Mouse (Mus musculus): ENCODE measurements around the gene Tbce.
"Not testable (repeated sequence)": the region's sequence is repeated elsewhere in the genome, so short reads cannot be mapped to it uniquely, and the experiment has no call there.

Tbce gene

DNA sequence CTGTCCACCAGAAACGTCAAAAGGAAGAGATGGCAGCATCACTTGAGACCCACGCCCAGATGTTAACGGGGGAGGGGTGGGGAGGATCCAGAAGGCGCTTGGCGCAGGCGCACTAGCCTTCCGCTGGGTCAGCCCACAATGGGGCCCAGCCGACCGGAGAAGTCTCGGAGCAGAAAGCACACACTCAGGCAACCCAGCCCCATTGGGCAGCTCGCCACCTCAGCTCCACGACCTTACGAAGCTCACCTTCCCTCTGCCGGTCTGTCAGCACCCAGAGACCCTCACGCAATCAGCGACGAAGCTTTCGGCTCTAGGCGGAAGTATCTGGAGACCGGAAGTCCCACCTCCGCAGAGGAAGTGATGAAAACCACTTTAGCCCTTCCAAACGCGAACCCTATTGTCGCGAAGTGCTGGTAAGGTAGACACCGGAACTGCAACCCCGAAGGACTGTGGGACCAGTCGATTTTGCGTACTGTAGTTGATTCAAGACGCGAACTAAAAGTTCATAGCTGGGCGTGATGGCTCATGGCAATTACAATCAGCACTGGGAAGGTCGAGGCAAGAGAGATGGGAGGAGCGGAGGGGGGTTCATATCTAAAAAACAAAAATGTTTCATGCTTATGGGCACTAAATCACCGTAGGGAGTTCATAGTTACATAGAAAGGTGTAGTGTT, at the start of gene Tbce:
Gene Tbce (minus strand): TSS at position 347 of the 674 bp plus-strand sequence.
- peak; percentile 92 for DNase-seq (ENCODE audit: low read depth)

DNA sequence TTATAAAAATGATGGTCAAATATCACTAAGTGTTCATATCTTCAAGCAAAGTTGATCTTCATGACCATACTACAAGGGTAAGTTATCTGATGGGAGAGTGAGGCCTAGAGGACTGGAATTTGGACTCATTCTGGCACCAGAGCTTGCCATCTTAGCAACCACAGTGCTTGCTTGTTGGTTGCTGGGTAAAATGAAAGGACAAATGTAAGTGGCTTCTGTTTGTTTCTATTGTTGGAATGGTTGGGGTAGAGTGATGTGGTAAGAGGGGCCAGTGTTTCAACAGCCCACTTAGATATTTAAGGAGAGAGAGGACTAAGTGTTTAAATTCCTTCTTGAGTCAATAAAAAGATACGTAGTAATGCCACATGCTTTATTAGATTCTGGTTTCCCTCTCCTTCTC, 49.2 kb upstream of the Tbce start:
- no peak for DNase-seq (ENCODE audit: low read depth)

DNA sequence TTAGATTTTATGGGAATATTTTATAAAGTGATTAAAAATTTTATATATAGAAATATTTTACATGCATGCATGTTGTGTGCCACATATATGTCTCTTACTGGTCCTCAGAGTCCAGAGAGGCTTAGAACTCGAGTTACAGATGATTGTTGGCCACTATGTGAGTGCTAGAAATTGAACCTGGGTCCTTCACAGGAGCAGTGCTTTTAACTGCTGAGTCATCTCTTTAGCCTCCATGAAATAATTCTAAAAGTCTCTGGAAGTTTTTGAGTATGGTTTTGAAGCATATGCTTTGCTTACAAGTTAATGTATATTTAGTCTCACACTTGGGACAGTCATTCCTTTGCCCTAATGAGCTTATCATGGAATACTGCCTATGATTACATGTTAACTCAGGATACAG, 35.9 kb upstream of the Tbce start:
- no peak for DNase-seq (ENCODE audit: low read depth)

DNA sequence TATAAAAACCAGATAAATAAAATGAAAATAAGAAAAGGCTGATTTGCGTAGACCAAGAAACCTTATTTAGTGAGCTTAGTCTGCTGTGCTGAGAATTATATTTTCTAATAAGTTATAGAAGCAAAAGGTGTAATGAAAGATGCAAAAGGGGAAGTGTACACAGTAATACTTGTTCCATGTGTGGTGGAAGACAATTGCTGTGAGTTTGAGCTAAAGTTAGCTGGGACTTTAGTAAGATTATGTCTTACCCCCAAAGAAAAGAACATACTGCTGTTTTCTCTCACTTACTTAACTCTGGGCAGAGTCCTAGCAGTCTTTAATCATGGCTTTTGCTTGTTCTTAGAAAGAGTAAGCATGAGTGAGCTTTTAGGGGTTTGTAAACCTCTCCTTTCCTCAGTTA, 34.9 kb upstream of the Tbce start:
- DNase-seq (ENCODE audit: low read depth), result no peak

DNA sequence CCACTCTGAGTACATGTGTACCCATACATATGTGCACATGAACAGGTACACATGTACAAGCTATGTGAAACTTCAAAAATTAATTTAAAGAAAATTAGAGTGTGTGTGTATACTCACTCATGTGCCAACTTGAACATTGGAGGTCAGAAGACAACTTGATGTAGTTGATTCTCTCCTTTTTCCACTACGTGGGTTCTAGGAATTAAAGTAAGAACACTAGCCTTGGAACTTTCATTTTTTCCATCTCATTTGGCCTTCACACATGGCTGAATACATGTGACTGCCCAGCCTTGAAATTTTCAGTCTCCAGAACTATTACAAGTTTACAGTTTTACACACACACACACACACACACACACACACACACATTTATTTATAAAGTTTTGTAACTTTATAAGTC, 29.9 kb upstream of the Tbce start:
- no peak for DNase-seq (ENCODE audit: low read depth)

DNA sequence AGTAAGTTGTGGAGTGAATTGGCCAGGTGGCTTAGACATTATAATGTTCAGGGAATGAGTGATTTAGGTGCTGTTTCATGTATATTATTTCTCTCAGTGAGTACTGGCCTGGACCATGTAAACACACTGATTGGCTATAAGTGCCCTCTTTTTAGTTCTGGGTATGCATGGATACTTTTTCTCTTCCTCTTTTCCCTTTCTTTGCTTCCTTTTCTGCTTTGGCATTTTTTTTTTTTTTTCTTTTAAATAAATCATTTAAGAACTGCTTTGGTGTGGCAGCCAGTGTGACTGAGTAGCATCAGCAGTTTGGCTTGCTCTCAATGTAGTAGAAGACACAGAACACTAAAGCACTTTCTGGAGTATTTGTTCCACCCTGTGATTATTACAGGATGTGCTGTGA, 28.6 kb upstream of the Tbce start:
- DNase-seq (ENCODE audit: low read depth), result no peak

DNA sequence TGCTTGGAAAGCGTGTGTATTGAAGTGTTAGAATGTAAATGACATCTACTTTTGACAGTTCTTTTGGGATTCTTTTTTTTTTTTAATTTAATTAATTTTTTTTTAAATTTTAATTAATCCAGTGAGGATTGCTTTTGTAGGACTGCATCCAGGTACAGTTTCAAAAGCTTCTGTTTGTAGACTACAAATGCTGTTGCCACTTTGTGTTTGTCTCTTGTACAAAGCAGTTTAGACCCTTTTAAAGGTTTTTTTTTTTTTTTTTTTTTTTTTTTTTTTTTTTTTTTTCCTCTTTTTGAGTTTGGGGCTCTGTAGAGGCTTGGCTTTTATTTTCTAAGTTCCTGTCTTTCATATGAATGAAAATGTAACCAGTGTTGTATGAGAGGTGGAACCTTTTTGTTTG, 26.3 kb upstream of the Tbce start:
- DNase-seq (ENCODE audit: low read depth), result no peak

DNA sequence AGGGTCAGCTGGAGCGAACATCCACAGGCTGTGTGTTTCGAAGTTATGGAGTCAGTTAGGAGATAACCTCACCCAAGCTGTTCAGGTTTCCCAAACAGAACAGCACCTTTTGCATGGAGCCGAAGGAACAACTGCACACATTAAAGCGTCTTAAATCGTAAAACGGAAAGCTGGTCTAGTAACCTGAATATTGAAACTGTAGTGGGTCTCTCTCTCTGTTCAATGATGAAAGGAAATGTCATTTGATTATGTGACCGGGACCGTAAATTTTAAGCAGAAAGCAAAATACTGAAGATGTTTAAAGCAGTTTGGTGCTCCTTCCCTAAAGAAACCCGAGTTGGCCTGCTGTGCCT, 25.6 kb upstream of the Tbce start:
- DNase-seq (ENCODE audit: low read depth), result peak; percentile 35

DNA sequence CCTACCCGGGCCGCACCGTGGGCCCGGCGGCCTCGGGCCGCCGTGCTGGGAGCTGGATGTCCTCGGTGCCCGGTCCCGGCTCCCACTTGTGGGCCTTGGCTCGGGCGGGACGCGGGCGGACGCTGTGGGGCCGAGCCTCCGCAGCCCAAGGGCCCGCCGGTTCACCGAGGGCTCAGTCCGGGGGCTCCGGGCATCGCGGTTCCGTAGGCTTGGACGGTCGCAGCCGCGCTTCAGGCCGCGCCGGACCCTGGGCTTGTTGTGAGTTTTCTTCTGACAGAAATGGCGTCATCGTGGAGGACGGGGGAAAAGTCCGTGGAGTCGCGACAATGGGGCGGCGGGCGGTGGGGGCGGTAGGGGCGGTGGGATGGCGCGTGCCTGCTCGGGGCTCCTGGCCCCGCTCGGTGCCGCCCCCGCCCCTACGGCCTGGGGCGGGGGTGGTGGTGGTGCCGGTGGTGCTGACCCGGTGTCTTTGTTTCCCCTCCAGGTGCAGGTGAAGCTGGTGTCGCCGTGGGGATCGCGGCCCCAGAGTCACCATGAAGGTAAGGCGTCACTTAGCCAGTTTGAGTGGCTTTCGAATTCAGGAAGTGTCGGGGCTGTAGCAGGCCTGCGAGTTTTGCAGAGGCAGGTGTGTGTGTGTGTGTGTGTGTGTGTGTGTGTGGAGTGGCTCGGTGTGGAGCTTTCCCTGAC, 25.0 kb upstream of the Tbce start:
- peak; percentile 30 for DNase-seq (ENCODE audit: low read depth)

DNA sequence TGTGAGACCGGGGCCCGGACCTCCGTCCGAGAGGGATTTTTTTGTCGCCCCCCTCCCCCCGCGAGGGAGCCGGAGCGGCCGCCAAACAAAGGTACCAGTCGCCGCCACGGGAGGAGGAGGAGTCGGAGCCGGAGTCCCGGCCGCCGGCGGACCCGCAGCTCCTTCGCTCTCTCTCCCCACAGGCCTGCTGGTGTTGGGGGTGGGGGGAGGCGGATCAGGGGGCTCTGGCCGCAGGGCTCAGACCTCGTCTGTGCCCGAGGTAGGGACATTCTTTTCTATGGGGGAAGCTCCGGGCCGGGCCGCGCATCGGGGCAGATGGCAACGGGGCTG, 24.5 kb upstream of the Tbce start:
- DNase-seq (ENCODE audit: low read depth), result no peak

DNA sequence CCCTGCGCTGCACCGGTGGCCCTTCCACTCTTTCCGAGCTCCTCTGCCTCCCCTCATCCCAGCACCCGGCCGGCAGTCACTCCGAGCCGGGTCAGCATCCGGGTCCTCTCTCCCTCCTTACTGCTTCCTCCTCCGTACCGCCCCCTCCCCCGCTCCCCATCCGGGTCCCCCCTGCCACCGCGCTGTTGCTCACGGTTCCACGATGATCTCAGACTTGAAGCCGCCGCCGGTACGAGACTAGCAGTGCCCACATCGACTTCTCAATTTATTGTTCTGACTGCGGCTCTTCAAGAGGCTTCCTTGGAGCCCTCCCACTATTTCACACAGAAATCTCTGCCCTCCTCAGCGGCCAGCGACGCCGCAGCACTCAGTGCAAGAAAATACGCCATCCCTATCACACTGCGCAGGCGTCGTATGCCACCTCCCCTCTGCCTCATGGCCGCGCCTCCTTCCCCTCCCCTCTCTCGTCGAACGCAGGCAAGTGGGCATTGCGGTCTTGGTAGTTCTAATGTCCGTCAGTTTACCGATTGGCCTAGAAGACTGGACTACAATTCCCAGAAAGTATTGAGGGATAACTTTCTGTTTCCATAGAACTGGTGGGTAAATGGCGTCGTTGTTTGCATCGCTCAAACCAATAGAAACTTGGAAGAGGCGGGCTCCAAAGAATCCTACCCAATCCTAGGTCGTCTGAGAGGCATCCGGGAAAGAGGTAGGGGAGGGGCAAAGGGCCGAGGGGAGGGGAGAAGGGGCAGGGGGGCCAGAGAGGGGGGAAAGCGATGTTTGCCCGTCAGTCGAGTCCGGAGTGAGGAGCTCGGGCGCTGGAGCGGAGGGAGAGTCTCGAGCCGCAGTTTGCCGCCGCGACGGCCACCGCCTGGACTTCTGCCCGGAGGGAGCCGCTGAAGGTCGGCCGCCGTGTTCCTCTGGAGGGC, 23.8 kb upstream of the Tbce start, which contains the start of the genes Arid4b and Ggps1:
Gene Arid4b (plus strand): TSS at position 220 of the 929 bp plus-strand sequence.
Gene Ggps1 (minus strand): TSS at position 476 of the 929 bp plus-strand sequence.
- DNase-seq (ENCODE audit: low read depth), result peak; percentile 97

DNA sequence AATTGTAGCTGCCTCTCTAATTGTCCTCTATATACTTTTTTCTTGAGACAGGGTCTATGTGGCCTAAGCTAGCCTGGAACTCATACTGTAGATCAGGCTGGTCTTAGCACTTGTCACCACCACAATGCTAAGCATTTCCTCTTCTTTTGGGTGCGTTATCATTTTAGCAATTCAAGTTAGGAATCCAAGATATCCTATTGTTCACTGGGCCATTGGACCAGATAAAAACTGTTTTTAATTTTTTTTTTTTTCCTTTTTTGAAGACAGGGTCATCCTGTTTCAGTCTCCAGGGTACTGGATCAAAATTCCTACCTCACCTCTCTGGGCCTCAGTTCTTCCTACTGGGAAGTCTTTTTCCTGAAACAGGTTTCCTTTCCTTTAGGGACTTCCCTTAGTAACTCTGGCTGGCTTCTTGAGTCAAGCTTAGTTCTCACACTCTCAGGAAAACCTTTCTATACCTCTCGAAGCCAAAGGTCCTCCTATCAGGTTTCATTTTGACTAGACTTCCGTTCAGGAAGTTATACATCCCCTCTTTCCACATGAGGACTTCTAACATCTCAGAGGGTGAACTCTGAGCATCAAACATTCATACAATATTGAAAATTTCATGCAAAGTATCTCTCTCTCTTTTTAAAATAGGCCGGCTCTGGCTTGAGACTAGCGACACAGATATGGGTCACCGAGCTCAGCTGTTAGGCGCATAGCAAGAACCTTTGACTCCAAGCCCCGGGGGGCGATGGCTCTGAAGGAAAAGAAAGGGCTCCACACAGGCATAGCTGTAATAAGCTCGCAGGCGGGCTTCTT, 23.0 kb upstream of the Tbce start:
- DNase-seq (ENCODE audit: low read depth), result peak; percentile 7

DNA sequence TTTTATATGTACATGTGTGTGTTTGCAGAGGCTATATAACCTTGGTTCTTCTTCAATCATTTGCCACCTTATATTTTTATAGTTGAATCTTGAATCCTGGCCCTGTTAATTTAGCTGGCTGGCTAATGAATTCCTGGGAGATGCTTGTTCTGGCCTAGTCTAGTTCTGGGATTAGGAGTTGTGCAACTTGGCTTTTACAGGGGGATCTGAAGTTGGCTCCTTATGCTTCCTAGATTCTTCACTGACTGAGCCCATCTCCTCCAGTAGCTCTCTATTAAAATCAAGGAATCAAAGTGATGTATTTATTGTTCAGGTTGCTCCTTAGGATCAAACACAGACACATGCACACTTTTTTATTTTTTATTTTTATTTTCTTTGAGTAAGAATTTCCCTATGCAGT, 20.1 kb upstream of the Tbce start:
- DNase-seq (ENCODE audit: low read depth), result no peak

DNA sequence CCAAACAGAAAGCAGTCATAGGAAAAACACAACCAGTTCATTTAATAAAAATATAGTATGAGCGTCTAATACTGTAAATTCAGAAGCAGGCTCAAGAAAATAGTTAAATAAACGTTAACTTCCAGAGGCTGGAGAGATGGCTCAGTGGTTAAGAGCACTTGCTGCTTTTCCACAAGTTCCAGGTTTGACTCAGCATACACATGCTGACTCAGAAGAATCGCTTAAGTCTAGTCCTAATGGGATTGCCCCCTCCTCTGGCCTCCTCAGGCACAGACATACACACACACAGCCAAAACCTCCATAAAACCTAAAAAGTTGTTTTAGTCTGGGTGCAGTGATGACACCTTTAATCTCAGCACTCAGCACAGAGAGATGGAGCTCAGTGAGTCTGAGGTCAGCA, 17.4 kb upstream of the Tbce start:
- peak; percentile 48 for DNase-seq (ENCODE audit: low read depth)

DNA sequence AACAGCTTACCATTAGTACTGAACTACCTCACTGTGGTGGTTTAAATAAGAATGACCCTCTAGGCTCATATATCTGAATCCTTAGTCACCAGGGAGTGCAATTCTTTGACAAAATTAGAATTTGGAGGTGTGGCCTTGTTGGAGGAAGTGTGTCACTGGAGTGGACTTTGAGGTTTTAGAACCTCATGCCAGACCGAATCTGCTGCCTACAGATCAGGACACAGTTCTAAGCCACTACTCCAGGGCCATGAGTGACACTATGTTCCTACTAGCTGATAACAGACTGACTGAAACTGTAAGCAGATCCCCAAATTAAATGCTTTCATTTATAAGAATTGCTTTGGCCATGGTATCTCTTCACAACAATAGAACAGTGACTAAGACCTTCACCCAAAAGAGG, 10.4 kb upstream of the Tbce start:
- DNase-seq (ENCODE audit: low read depth), result no peak

DNA sequence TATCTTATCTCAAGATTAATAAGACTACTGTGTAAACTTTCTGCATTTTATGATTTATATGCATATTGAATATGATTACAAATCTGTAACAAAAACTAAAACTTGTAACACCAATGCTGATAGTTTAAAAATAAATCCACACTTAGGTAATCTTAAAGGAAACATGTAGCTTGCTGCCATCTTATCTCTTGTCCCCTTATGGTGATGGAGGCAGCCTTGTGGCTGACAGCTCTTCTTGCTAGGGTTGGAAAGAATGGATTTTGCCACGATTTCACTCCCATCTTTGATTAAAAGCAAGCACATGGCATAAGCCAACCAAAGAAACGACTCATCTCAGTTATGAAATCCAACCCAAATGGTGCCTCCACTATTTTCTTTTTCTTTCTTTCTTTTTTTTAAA, 5.1 kb upstream of the Tbce start:
- DNase-seq (ENCODE audit: low read depth), result no peak

DNA sequence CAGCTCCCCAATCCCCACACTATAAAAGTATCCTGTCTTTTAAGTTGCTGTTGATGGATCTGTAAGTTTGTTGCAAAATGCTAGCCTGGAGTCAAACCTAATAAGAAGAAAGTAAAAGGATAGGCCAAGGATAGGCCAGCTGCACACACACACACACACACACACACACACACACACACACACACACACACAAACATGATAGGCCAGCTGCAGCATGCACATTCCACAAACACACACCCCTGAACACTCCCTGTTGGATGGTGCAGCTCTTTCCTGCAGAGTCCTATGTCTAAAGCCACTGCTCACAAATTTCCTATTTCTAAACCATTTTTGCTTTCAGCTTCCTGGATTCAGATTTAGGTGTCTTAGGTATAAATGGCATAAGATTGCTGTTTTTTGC, 4.4 kb upstream of the Tbce start:
- DNase-seq (ENCODE audit: low read depth), result no peak

DNA sequence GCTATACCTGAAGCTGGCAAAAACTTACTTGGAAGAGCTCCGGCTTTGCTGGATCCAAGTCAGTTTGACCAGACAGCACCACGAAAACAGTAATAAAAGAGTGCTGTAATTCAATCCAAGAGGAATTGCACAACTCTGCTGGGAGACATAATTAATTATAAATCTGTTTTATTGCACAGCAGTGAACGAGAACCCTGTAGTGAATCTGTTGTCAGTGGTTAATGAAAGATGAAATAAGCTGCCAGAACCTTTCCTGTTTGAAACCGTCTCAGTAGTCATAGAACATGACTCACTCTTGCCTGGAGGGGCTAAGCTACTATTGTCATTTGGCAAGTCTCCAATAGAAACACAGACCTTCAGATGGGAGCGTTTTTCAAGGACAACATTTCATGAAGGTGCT, 748 bp upstream of the Tbce start:
- DNase-seq (ENCODE audit: low read depth), result peak; percentile 57

DNA sequence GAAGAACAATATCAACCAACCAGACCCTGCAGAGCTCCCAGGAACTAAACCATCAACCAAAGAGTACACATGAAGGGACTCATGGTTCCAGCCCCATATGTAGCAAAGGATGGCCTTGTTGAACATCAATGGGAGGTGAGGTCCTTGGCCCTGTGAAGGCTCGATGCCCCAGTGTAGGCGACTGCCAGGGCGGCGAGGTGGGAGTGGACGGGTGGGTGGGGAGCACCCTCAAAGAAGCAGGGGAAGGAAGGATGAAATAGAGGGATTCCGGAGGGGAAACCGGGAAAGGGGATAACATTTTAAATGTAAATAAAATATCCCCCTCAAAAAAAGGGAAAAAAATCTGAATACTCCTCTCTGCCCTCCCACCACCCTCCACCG, 537 bp downstream of the Tbce start:
- DNase-seq (ENCODE audit: low read depth), result peak; percentile 22

DNA sequence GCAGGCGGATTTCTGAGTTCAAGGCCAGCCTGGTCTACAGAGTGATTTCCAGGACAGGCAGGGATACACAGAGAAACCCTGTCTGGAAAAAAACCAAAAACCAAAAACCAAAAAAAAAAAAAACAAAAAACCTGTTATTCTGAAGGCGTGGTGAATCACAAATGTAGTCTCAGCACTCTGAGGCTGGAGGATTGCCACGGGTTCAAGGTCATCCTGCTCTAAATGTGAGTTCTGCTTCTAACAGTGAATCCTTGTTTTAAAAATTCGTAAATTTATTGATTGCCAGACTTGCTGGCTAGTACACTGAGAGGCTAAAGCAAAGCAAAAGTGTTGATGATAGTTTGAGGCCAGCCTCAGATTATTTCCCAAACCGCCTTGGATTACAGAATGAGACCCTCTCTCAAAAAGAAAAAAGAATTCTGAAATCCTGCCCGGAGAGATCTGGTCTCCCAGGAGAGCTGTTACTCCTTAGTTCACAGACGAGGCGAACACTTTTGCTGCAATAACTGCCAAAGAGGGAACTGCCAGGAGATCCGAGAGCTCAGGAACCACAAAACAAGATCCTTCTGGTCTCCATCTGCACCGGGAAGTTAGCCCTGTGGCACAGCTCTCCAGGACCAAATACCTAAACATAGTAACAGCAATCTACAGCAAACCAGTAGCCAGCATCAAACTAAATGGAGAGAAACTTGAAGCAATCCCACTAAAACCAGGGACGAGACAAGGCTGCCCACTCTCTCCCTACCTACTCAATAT, 3.4 kb downstream of the Tbce start:
- DNase-seq (ENCODE audit: low read depth), result peak; percentile 29

DNA sequence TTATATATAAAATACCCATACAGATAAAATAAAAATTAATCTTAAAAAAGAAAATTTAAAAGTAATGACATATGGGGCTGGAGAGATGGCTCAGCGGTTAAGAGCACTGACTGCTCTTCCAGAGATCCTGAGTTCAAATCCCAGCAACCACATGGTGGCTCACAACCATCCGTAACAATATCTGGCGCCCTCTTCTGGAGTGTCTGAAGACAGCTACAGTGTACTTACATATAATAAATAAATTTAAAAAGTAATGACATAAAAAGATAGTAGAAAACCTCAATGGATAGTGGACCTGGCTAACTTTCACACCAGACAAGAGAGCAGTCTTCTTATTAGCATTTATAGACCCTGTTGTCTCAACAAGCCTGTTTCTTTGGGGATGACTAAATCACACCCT, 4.1 kb downstream of the Tbce start:
- not testable (repeated sequence) for DNase-seq (ENCODE audit: low read depth)

DNA sequence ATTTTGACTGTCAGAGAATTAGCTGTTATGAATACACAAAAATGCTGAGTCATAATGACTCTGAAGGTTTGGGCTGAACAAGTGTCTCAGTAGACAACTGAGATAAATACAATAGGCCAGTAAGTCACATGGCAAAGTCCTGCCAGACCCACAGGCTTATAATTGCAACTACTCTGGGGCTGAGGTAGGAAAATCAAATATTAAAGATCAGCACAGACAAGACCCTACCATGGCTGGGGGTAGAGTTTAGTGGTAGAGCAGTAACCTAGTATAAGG, 5.4 kb downstream of the Tbce start:
- DNase-seq (ENCODE audit: low read depth), result peak; percentile 41

Measured in NIH3T3 (cell line).